Mouse (Mus musculus) kidney, embryonic 16.5 days (tissue): ENCODE results near the gene Ccdc33. TPM values are rescaled to one million over a fixed set of nuclear protein-coding genes. Genes with fewer than 3 reads are reported as not detected.

Source experiments
- ATAC-seq: fragments of 200-750 bp; cut with Nextera tagmentation; 2 replicates; pipeline ENCODE4 v1.8.0; 2017; ENCODE audit warnings: moderate TSS enrichment; ENCODE audit not compliant: low FRiP score, low TSS enrichment
- H3K27ac ChIP-seq: fragments of 300-500 bp; sonication (generic); 2 replicates; pipeline ENCODE4 v1.5.1; 2014; ENCODE audit warnings: low read length
- H3K27me3 ChIP-seq: fragments of 300-500 bp; sonication (generic); 2 replicates; pipeline ENCODE4 v1.6.1; 2014; ENCODE audit warnings: low read length, control low read depth, mixed read lengths; ENCODE audit not compliant: insufficient read depth
- H3K36me3 ChIP-seq: fragments of 300-500 bp; sonication (generic); 2 replicates; pipeline ENCODE4 v1.6.1; 2014; ENCODE audit warnings: low read length, control low read depth, mixed read lengths; ENCODE audit not compliant: insufficient read depth
- H3K4me1 ChIP-seq: fragments of 300-500 bp; sonication (generic); 2 replicates; pipeline ENCODE4 v1.6.1; 2014; ENCODE audit warnings: low read length, control low read depth, mixed read lengths; ENCODE audit not compliant: insufficient read depth
- H3K4me2 ChIP-seq: fragments of 300-500 bp; sonication (generic); replicated peaks from 2 replicates; pipeline ENCODE4 v1.6.1; 2014; ENCODE audit warnings: low read depth, low read length
- H3K4me3 ChIP-seq: fragments of 300-500 bp; sonication (generic); 2 replicates; pipeline ENCODE4 v1.5.1; 2014; ENCODE audit warnings: mild to moderate bottlenecking, low read length
- H3K9ac ChIP-seq: fragments of 300-500 bp; sonication (generic); replicated peaks from 2 replicates; pipeline ENCODE4 v1.6.1; 2014; ENCODE audit warnings: low read length
- H3K9me3 ChIP-seq: fragments of 300-500 bp; sonication (generic); 2 replicates; pipeline ENCODE4 v1.6.1; 2016; ENCODE audit warnings: low read length, control low read depth
- WGBS: fragments of 180-500 bp; shearing (Covaris S2); extraction: QIAGEN DNeasy Blood & Tissue Kit; methylation state at CpG from one replicate; pipeline ENCODE4 v1.1.7; 2014; 5-methylcytosine and 5-hydroxymethylcytosine counted together
- polyA plus RNA-seq: library from polyadenylated mRNA; unstranded; fragments of >200 nt; fragmentation: Nextera tagmentation; extraction: Ambion mirVana; gene quantifications from 2 replicates; pipeline ENCODE4 v1.2.1, GENCODE M21; 2015

Ccdc33 gene
- polyA plus RNA-seq, 1 experiment from 2014 or later = 0.21 TPM

DNA sequence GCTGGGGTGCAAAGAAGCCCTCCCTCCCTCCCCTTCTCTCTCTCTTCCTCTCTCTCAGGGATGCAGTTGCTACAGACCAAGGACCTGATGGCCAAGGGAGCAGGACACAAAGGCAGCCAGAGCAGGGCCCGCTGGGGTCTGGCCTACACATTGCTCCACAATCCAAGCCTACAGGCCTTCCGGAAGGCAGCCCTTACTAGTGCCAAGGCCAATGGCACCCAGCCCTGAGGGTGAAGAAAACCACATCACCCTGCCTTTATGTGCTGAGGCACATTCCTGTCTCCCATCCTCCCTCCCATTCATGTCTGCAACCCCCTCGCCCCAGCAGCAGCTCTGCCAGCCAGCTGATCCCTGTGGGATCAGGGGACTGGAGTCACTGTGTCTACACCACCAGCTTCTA, 34.5 kb upstream of the Ccdc33 start:
- Histone ChIP-seq H3K27me3 (no peaks in the 10 kb centered on the region), H3K4me2 (no peak overlapping the region), H3K9me3 (no peaks in the 10 kb centered on the region), H3K27ac (no peak overlapping the region), H3K4me1 (peaks cover 25% of the 10 kb centered on the region), H3K9ac (no peak overlapping the region), H3K4me3 (no peak overlapping the region), H3K36me3 (0 out of 2 replicates have a peak, but pooled peaks cover 4% of the 10 kb centered on the region)
- 78% methylated on average over 3 of the region's 3 CpGs for WGBS
- no peak for ATAC-seq

DNA sequence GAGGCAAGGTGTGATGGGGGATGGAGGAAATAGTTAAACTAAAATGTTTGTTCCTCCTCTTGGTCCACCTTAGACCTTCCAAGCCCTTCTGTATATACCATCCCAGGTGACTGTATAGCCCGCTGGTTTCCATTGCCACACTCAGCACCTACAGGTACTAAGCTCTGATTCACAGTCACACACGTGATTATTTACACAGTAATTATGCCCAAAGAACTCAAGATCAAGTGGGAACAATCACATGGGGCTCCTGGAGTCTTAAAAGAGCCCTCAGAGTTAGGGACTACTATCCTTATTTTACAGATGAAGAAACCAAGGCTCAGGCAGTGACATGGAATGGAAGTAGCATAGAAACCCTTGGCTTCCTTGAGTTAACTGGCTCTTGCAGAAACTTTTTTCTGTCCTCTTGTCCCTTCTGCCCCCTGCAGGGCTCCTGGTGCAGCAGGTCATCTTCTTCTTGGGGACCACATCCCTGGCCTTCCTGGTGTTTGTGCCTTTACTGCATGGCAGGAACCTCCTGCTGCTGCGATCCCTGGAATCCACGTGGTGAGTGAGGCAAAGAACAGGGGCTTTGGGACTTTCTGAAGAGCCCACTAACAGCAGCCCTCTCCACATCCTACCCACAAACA, 32.2 kb upstream of the Ccdc33 start:
- peaks cover 11% of the 10 kb centered on the region for H3K4me1 ChIP-seq
- WGBS = 75% methylated on average over 4 of the region's 4 CpGs
- no peaks in the 10 kb centered on the region for H3K27me3 ChIP-seq
- H3K4me2 ChIP-seq = no peak overlapping the region
- no peak overlapping the region for H3K4me3 ChIP-seq
- no peak for ATAC-seq
- H3K9ac ChIP-seq = no peak overlapping the region
- H3K9me3 ChIP-seq = no peaks in the 10 kb centered on the region
- no peak overlapping the region for H3K27ac ChIP-seq
- H3K36me3 ChIP-seq = 0 out of 2 replicates have a peak, but pooled peaks cover 4% of the 10 kb centered on the region

DNA sequence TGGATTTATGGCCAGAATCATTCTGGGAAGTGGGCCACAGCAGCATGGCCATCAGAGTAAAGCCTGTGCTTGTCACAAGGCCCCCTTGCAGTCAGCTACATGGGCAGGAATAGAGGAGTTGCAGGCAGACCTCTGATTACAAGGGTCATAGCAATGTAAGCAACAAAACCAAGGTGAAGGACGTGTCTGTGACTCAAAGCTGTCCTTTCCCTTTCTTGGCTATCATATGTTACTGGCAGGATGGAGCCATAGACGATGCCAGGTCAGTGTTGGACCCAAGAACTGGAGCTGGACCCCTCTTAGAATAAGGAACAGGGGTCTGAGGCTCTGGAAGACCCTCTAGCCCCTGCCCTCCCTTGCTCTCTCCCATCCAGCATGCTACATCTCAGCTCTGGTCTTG, 30.2 kb upstream of the Ccdc33 start:
- no peak for ATAC-seq
- Histone ChIP-seq H3K4me2 (no peak overlapping the region), H3K36me3 (0 out of 2 replicates have a peak, but pooled peaks cover 4% of the 10 kb centered on the region), H3K4me1 (peaks cover 14% of the 10 kb centered on the region), H3K27ac (no peak overlapping the region), H3K4me3 (no peak overlapping the region), H3K9ac (no peak overlapping the region), H3K27me3 (no peaks in the 10 kb centered on the region), H3K9me3 (no peaks in the 10 kb centered on the region)
- WGBS = 49% methylated on average over 2 of the region's 2 CpGs

DNA sequence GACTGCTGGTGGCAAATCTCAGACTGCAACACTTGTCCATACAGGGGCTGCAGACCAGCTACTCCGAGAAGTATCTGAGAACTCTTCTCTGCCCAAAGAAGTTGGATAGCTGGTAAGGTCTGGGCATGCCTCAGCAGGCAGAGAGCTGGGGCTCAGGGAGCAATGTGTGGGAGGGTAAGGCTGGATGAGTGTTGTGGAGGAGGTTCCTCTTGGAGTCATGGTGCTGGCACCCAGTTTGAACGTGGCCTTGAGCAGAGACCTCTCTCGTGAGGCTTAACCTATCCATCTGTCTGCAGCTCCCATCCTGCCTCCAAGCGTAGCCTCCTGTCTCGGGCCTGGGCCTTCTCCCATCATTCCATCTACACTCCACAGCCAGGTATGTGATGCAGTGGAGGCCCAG, 26.8 kb upstream of the Ccdc33 start:
- Histone ChIP-seq H3K4me2 (no peak overlapping the region), H3K36me3 (0 out of 2 replicates have a peak, but pooled peaks cover 4% of the 10 kb centered on the region), H3K9me3 (no peaks in the 10 kb centered on the region), H3K4me3 (no peak overlapping the region), H3K27me3 (no peaks in the 10 kb centered on the region), H3K27ac (no peak overlapping the region), H3K9ac (no peak overlapping the region), H3K4me1 (peaks cover 20% of the 10 kb centered on the region)
- ATAC-seq = no peak
- 46% methylated on average over 5 of the region's 5 CpGs for WGBS

DNA sequence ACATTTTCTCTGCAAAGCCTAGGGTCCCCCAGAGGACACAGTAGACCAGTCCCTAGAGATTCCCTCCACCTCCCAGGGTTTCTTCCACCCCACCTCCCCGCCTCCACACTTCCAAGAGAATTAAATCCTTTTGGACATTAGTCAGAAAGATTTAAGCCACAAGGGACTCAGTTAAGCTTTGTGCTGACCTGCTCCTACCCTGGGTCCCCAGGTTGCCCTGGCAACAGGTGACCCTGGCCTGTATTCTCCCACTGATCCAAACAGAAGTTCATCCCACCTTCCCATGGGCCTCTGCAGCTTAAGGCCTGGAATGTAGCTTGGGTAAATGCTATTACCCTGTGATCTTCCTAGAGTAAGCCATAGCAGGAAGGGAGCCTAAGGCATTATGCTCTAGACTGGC, 26.0 kb upstream of the Ccdc33 start:
- Histone ChIP-seq H3K4me3 (no peak overlapping the region), H3K4me1 (peaks cover 28% of the 10 kb centered on the region), H3K4me2 (no peak overlapping the region), H3K27me3 (no peaks in the 10 kb centered on the region), H3K9me3 (no peaks in the 10 kb centered on the region), H3K27ac (no peak overlapping the region), H3K9ac (no peak overlapping the region), H3K36me3 (0 out of 2 replicates have a peak, but pooled peaks cover 4% of the 10 kb centered on the region)
- 0 out of 2 replicates have a peak, but pooled peaks have one; percentile 27 for ATAC-seq
- 58% methylated on average over 1 of the region's 1 CpGs for WGBS

DNA sequence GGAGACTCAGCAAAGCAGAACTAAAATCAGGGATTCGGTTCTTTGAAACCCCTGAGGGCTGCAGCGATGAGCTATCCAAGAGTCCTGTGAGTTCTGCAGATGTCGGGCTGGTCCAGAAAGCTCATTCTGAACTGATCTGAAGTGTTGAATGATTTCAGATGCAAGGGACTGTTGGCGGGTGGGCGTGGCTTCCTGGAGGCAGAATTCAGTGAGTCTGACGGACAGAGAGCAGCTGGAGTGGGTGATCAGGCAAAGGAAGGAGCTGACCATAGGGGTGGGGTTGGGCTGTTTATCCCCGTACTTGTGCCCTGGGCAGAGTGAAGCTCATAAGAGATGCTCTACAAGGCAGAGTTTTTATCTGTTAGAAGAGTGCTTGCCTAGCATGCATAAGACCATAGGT, 24.8 kb upstream of the Ccdc33 start:
- no peaks in the 10 kb centered on the region for H3K9me3 ChIP-seq
- H3K4me3 ChIP-seq = no peak overlapping the region
- no peak for ATAC-seq
- no peaks in the 10 kb centered on the region for H3K27me3 ChIP-seq
- no peak overlapping the region for H3K9ac ChIP-seq
- no peaks in the 10 kb centered on the region for H3K36me3 ChIP-seq
- H3K27ac ChIP-seq = peak overlapping the region; percentile 22; the same call in 1 of the 2 replicates
- 28% methylated on average over 7 of the region's 7 CpGs for WGBS
- peaks cover 33% of the 10 kb centered on the region for H3K4me1 ChIP-seq
- H3K4me2 ChIP-seq = no peak overlapping the region

DNA sequence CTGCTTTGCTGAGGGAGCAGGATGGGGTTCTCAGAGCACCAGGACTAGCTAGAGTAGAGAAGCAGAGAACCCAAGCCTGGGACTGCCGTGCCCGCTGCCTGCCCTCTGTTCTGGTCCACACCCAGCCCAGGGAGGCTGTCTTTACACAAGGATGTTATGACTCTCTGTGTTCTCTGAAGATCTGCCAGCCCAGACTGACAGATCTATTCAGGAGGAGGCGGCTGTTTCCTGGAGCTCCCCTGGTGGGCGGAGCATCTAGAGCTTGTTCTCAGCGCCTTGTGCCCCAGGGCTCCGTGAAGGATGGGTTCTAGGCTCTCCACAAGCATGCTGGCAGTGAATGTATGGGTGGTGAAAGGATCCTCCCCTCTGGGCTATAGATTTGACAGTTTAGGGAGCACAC, 21.3 kb upstream of the Ccdc33 start:
- WGBS = 37% methylated on average over 6 of the region's 6 CpGs
- Histone ChIP-seq H3K9ac (no peak overlapping the region), H3K4me2 (no peak overlapping the region), H3K27ac (no peak overlapping the region), H3K36me3 (no peaks in the 10 kb centered on the region), H3K27me3 (no peaks in the 10 kb centered on the region), H3K9me3 (no peaks in the 10 kb centered on the region), H3K4me1 (peaks cover 46% of the 10 kb centered on the region), H3K4me3 (no peak overlapping the region)
- ATAC-seq = no peak

DNA sequence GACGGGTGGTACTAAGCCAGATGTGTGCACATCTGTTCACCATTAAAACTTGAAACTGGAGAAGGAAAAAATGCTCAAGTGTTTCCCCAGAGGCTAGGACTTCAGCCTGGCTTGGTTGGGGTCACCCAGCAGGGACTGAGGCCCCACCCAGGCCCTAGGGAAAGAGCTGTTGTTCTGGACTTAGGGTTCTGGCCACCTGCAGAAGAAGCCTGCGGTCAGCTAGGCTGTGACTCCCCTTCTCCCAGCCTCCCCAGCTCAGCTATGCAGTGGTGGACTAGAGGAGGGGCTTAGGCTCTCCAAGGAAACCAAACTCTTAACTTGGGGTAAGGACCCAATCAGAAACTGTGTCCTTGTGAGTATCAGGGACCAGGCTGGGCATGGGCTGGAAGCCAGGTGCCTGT, 17.3 kb upstream of the Ccdc33 start:
- Histone ChIP-seq H3K27me3 (no peaks in the 10 kb centered on the region), H3K36me3 (no peaks in the 10 kb centered on the region), H3K4me1 (peaks cover 71% of the 10 kb centered on the region), H3K27ac (peak overlapping the region; percentile 3; the same call in 1 of the 2 replicates), H3K4me3 (peak overlapping the region; percentile 20; the same call in 1 of the 2 replicates), H3K9ac (no peak overlapping the region), H3K4me2 (peak overlapping the region; percentile 37), H3K9me3 (no peaks in the 10 kb centered on the region)
- WGBS = 17% methylated on average over 2 of the region's 2 CpGs
- peak; percentile 27; the same call in 1 of the 2 replicates for ATAC-seq

DNA sequence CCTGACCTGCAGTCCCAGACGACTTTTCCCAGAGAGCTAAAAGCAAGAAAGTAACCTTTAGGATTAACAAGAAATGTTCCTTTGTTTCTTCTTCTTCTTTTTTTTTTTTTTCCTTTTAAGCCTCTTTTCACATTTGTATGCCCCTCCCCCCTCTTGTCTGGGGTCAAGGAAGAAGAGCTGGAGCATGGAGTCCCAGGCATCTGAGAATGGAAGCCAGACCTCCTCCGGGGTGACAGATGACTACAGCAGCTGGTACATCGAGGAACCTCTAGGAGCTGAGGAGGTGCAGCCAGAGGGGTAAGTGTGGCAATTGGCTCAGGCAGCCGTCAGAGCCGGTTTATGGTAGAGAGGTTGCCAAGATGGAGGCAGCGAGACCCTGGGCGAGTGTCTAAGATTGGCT, 16.3 kb upstream of the Ccdc33 start:
- Histone ChIP-seq H3K27ac (peak overlapping the region; percentile 3; the same call in 1 of the 2 replicates), H3K9ac (no peak overlapping the region), H3K27me3 (0 out of 2 replicates have a peak, but pooled peaks cover 5% of the 10 kb centered on the region), H3K9me3 (no peaks in the 10 kb centered on the region), H3K4me1 (peaks cover 75% of the 10 kb centered on the region), H3K36me3 (no peaks in the 10 kb centered on the region), H3K4me2 (peak overlapping the region; percentile 37), H3K4me3 (peak overlapping the region; percentile 20; the same call in 1 of the 2 replicates)
- 28% methylated on average over 7 of the region's 7 CpGs for WGBS
- ATAC-seq = no peak
